Mouse (Mus musculus): ENCODE data around the gene Actr3b.

DNA sequence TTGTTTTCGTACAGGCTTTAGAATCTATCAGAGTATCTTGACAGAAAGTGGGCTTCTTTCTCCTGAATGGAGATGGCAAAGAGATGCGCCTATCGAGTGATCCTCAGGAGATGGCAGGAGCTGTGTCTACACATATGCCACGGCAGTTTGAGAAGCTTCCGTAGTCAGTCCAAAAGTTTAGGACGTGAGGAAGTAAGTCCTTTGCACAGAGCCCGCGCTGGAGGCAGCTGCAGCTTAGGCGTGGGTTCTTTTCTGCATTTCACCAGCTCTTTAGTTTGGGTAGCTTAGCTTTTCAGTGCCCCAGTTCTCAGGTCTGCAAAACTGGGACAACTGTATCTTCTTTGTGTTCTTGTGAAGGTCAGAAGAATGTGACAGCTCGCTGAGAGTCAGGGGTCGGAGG lies 38.0 kb downstream of the Actr3b start:
- TF ChIP-seq CTCF (IDR thresholded peaks at IDR 0.05) (no peak), EP300 (IDR thresholded peaks at IDR 0.05) (no peak)
